Mouse (Mus musculus) megakaryocyte-erythroid progenitor cell, adult 5-6 weeks (primary cell): ENCODE results near the gene Kctd3. TPM values are rescaled to one million over a fixed set of nuclear protein-coding genes. Genes with fewer than 3 reads are reported as not detected.
"Not testable (repeated sequence)": the region's sequence is repeated elsewhere in the genome, so short reads cannot be mapped to it uniquely, and the experiment has no call there.

ENCODE experiments used
- ATAC-seq: replicated peaks from 2 replicates; pipeline ENCODE4 v1.8.0; 2016; ENCODE audit warnings: mild to moderate bottlenecking, inconsistent platforms; ENCODE audit not compliant: severe bottlenecking, poor library complexity, low FRiP score, low TSS enrichment
- total RNA-seq, 2 experiments: library from RNA; stranded (forward) in 1 of 2; stranded (reverse) in 1 of 2; fragments of 200-1000, 215-1000 nt in 1 of 2; fragments of >200 nt in 1 of 2; fragmentation: Nextera tagmentation in 1 of 2; gene quantifications; 2 replicates each; pipeline ENCODE4 v1.2.3; 2014 to 2017

Gene Kctd3
- total RNA-seq (2014; fragmentation: Nextera tagmentation) = 25.1 and 27.4 TPM in 2 replicates
- total RNA-seq (2017) = 17.7 and 37.2 TPM in 2 replicates

DNA sequence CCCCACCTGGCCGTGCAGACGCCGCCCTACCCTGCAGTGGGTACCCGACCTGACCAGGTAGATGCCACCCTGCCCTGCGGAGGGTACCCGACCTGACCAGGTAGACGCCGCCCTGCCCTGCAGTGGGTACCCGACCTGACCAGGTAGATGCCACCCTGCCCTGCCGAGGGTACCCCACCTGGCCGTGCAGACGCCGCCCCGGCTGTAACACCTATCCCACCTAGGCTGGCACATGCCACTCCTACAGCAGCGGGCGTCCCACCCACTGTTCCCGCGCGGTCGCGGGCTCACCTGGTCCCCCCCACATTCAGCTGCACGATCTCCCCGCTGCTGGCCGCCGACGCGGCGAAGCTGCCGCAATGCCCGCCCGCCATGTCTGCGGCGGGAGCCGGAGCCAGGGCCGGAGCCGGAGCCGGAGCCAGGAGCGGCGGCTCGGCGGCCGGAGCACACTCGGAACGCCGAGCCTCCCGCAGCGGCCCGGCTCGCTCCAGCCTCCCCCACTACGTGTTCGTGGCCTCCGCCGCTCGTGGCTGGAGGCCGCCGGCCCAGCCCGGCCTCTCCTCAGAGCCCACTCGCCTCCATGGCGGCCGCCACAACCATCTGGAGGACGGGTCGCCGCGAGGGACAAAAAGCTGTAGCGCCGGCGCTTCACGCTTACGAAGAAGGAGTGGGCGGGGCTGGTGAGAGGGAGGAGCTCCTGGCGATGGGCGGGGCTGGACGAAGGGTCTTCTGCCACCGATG, at the start of gene Kctd3:
Gene Kctd3, minus strand, starts transcription at position 603 of the 741 bp plus-strand sequence.
- ATAC-seq = peak; percentile 85

GRCm38 (mm10) chr1:189057425-189057824, 49.8 kb upstream of the Kctd3 start:
- ATAC-seq = no peak

GRCm38 (mm10) chr1:189055933-189056332, 48.3 kb upstream of the Kctd3 start:
- ATAC-seq = no peak

DNA sequence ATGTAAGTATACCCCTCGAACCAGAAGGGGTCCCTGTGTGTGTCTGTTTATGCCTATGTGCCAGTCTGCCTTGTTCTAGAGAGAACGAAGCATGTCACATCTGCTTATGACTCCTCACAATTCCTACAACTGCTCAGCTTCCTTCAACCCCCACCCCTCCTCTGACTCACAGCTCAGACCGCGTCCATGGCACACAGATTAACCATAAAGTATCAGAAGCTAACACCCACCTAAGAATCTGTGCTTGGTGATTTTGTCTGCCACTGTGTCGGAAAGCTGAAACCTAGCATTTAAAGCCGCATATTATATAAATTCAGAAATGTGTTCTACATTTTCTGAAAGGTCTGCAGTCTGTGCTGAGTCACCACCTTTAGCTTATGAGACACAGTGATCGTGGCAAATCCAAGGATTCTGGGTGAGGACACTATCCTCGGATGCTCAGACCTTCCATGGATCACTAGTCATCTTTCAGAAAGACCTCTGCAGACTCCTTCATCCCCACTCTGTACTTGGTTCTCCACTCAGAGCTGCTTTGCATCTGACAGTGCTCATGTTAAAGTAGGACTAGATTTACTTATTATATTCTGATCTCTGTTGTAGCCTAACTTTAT, 47.4 kb upstream of the Kctd3 start:
- ATAC-seq = no peak

GRCm38 (mm10) chr1:189054191-189054590, 46.5 kb upstream of the Kctd3 start:
- ATAC-seq = no peak

DNA sequence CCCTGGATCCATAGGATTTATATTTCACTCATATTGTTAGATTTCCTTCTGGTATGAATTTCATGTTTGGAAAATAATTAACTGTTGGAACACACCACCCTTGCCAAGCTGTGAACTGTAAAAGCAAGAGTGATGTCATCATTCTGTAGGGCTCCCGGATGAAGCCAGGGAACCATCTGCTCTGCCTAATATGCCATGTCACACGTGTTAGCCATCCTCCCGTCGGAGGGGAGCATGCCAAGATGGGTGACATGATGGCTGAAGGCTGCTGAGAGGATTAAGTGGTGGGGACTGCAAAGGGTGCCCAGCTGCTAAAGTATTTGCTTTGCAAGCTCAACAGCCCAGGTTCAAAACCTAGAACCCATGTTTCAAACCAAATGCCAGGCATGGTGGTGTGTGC, 44.5 kb upstream of the Kctd3 start:
- no peak for ATAC-seq

DNA sequence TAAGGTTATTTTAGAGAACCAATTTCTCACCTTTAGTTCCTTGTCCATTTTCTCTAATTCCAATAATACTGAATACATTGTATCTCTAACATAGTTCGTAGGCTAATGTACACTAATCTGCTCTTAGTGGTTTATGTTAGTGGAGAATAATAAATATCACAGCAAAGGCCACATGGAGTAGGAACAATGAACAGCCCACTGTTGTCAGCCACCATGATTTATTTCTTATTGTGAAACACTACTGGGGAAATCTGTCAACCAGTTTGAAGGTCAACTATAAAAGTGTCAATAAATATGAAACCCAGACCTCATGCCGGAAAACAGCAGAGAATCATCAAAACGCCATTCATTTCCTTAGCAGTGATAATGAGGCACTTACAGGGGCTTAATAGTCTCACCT, 42.5 kb upstream of the Kctd3 start:
- ATAC-seq = no peak

DNA sequence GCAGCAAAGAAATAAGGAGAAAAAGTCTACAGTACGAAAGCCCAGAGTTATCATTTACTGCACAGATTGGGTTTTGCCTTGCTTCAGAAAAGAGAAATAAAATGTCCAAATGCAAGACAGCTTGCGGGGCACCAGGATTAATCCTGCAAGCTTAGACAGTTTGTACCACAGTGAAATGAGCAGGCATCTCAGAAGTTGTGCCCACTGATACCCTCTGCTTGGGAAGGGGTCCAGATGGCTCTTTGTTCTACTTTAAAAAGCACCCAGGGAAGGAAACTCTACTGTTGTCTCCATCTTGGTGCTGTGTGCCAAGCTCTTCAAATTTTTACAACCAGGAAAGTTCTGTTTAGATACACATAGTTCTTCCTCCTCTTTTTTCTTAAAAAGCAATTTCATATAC, 40.7 kb upstream of the Kctd3 start:
- no peak for ATAC-seq

DNA sequence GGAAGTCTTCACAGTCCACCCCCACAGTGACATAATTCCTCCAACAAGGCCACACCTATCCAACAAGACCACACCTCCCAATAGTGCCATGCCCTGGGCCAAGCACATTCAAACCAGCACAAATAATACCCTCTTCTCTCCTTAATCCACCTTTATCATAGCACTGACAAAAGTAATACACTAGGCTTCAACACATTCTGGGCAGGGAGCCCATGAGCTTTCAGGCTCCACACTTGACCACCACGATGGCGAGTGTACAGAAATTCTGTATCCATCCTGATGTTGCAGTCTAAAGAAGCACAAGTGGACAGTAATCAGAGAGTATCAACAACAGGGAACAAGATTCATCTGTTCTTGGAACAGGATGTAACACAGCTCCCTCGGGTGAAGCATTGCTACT, 40.3 kb upstream of the Kctd3 start:
- ATAC-seq = no peak

- ATAC-seq = no peak
These were observed 39.2 kb upstream of the Kctd3 start for GRCm38 (mm10) chr1:189046831-189047230.

DNA sequence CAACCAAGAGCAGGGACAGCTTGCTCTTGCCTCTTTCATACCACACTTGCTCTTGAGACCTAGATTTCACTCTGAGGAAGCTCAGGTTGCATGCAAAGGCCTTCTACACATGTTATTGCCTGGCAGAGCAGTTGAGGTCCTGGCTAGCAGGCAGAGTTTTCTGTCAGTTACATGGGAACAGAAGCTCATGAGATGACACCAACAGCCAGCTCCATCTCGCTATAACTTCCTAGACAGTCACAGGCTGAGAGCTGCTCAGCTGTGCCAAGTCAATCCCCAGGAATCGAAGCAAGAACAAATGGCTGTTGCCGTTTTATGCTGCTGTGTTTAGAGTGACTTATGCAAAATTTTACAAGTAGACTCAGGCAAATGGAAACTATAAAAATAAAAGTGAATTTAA, 38.7 kb upstream of the Kctd3 start:
- no peak for ATAC-seq

DNA sequence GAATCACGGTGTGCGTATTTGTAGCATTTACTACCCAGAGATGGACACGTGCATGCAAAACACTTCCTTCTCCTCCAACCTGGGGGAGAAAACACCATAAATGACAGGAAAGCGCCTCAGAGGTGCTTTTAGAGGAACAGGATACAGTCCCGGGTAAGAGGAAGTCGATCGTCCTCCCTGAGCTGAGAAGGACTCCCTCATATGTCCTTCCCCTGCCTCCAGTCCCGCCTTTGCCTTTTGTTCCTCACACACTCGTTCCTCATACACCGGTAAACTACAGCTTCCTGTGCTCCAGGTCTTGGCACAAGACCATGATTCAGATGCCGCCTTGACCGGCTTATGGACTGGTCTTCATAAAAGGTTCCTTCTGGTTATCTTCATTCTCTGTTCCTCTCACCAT, 33.6 kb upstream of the Kctd3 start:
- ATAC-seq = no peak

GRCm38 (mm10) chr1:189039348-189039747, 31.7 kb upstream of the Kctd3 start:
- ATAC-seq = no peak

DNA sequence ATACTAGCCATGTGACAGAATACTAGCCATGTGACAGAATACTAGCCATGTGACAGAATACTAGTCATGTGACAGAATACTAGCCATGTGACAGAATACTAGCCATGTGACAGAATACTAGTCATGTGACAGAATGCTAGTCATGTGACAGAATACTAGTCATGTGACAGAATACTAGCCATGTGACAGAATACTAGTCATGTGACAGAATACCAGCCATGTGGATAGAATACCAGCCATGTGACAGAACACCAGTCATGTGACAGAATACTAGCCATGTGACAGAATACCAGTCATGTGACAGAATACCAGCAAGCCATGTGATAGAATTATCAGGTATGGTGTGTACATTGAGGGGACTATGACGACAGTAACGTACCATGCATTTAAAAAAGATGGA, 25.2 kb upstream of the Kctd3 start:
- not testable (repeated sequence) for ATAC-seq

GRCm38 (mm10) chr1:189030975-189031374, 23.3 kb upstream of the Kctd3 start:
- ATAC-seq = no peak

DNA sequence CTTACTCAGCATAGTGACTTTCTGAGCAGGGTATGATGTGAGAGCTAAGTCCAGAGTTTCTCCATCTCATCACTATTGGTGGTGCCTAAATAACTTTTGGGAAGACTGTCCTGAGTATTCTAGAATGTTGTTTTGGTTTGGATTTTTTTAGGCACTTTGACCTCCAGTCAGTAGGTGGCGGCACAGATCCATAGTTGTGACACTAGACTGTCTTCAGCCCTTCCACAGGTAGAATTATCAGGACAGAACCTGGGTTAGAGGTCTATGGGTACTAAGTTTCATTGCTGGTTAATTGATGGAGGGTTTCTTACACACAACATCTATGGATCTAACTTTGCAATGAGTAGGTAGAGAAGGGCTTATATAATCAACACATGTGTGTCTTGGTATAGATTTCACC, 20.6 kb upstream of the Kctd3 start:
- ATAC-seq = no peak

DNA sequence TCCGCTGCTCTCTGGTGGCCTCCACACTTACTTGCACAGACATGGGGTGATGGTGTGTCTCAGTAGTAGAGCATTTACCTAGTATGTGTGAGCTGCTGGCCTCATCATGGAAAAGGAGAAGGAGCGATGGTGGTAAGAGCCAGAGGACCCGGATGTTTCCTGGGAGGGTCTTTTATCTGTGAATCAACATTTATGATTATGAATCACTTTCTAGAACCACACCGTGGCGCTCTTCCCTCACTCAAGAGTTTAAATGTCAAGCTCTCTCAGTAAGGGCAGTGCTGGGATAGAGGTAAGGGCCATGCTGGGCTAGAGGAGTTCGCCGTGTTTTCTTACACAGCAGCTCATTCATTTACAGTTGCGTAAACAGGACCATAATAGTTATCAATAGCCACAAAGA, 19.2 kb upstream of the Kctd3 start:
- ATAC-seq = no peak

GRCm38 (mm10) chr1:189023701-189024080, 16.1 kb upstream of the Kctd3 start:
- ATAC-seq = no peak

GRCm38 (mm10) chr1:189022925-189023700, 15.5 kb upstream of the Kctd3 start:
- peak; percentile 72 for ATAC-seq

- no peak for ATAC-seq
These were observed 7.7 kb upstream of the Kctd3 start for GRCm38 (mm10) chr1:189015372-189015771.

GRCm38 (mm10) chr1:189013587-189013921, 5.9 kb upstream of the Kctd3 start:
- no peak for ATAC-seq
